Mouse (Mus musculus): Measurements from ENCODE around the gene Tmem178b.

Gene Tmem178b

GRCm38 (mm10) chr6:39917729-39918128, 44.7 kb downstream of the Tmem178b start:
- no peak for DNase-seq (ENCODE audit: low spot score in 2 of 2)

- DNase-seq (ENCODE audit: low spot score in 2 of 2), result no peak
Observed at GRCm38 (mm10) chr6:39919011-39919709, 46.1 kb downstream of the Tmem178b start.

- no peak for DNase-seq (ENCODE audit: low spot score in 2 of 2)
Observed at GRCm38 (mm10) chr6:39926442-39926841, 53.4 kb downstream of the Tmem178b start.

- no peak for DNase-seq (ENCODE audit: low spot score in 2 of 2)
Observed at GRCm38 (mm10) chr6:39936590-39936989, 63.5 kb downstream of the Tmem178b start.

DNA sequence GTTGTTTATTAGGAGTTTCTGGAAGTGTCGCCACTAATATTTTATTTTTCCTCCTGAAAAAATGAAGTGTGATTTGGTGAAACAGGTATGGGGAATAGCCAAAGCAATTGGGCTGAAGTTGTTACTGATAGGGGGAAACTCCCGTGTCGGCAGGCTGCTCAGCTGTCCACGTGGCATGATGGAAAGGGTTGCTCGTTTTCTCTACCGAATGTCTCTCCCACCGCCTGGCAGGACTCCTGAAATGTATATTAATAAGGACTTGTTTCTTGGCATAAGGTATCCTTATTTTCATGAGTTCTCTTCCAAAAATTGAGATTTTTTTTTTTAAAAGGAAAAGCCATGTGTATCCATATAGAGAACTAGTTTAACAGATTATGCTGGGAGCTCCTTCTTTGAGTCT, 67.8 kb downstream of the Tmem178b start:
- DNase-seq (ENCODE audit: low spot score in 2 of 2), result no peak

DNA sequence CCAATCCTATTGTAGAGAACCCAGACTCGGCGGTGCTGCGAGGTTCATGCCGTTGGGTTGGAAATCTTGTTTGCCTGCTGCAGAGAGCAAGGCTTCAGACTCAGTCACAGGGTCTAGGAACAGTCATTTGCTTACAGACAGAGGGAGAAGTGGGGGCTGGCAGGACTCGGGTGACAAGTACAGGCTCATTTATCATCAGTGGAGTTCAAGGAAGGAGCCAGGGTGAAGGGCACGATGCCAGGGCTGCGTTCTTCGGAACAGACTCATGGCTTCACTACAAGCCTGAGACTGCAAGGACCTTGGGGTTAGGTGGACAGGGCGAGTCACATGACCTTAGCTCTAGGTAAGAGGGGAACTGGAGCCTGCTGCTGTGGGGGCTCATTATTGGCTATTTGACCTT, 71.8 kb downstream of the Tmem178b start:
- DNase-seq (ENCODE audit: low spot score in 2 of 2), result no peak

DNA sequence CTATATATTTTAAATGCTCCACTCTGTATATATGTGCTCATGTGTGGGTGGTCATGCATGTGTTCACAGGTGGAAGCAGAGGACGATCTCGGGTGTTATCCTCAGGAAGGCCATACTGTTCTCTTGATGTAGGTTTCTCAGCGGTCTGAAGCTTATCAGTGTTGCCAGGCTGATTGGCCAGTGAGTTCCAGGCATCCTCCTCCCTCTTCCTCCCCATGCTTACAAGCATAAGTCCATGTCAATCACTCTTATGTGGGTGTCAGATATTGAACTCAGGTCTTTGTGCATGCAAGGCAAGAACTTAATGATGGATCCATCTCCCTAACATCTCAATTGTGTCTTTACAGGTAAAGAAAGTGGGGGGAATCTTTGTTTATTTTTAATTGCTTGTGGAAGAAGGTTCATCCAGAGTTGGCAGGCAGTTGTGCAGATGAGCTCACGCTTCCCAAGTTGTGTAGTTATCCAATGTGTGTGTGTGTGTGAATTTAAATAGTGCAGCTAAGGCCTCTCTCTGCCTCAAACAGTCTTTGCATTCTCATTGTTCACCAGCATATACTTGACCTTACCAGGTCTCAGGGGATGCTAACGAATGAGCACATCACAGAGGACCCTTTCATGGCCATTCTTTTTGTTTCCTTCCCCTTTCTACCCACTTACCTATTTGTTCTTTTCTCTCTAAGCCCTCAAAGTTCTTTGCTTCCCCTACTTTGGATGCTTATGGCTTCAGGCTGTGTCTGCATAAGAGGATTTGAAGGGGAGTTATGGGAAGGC, 72.8 kb downstream of the Tmem178b start:
- no peak for DNase-seq (ENCODE audit: low spot score in 2 of 2)

GRCm38 (mm10) chr6:39946601-39947000, 73.5 kb downstream of the Tmem178b start:
- DNase-seq (ENCODE audit: low spot score in 2 of 2), result no peak

DNA sequence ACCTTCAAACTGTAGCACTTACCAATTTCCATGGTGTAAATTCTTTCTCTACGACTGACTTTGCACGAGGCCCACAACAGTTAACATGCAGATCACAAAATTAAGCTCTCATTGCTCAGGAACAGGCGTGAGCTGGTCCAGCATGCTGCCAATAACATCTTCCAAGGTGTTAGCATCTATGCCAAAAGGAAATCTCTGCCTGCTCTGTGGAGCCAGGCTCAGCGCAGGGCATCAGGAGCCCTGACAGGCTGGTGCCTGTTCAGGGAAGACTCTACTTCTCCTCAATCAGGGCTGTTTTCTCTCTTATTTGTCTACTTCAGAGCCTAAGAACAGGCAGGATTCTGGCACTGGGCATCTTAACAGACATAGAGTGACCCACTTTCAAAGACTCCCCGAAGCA, 80.9 kb downstream of the Tmem178b start:
- no peak for DNase-seq (ENCODE audit: low spot score in 2 of 2)

- no peak for DNase-seq (ENCODE audit: low spot score in 2 of 2)
Observed at GRCm38 (mm10) chr6:39955211-39955610, 82.1 kb downstream of the Tmem178b start.

DNA sequence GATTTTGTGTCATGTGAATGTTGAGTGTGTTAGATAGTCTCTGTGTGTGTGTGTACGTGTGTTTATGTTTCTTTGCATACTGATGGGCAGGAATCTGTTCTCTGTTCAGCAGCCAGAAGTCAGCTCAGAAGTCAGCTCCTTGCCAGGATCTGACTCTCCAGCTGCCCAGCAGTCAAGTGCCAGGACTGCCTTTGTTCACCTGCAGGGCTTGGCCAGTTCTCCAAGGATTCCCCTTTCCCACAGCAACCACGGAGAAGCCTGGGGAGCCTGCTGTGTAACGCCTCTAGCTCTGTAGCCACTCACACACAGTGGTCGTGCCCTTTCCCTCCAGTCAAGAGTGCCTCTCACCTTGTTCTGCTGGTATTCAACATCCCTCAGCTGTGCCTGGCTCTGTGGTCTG, 91.5 kb downstream of the Tmem178b start:
- no peak for DNase-seq (ENCODE audit: low spot score in 2 of 2)

- no peak for DNase-seq (ENCODE audit: low spot score in 2 of 2)
Observed at GRCm38 (mm10) chr6:39970281-39970680, 97.2 kb downstream of the Tmem178b start.

GRCm38 (mm10) chr6:39978942-39979341, 105.9 kb downstream of the Tmem178b start:
- DNase-seq (ENCODE audit: low spot score in 2 of 2), result no peak

DNA sequence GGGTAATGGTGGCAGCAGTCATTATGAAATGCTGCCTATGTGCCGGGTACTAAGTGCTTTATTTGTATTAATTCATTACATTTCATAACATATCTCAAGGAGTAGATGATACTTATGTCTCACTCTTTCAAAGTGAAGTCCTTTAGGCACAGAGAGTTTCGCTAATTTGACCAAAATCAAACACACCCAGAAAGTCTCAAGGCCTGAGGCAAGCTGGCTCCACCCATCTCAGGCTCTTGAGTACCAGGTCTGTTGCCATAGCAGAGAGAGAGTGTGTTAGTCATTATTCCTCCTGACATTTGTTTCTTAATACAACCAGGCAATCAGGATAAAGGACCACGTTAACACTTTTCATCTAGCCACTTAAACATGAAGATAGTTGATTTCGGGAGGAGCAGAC, 117.7 kb downstream of the Tmem178b start:
- DNase-seq (ENCODE audit: low spot score in 2 of 2), result no peak

- no peak for DNase-seq (ENCODE audit: low spot score in 2 of 2)
Observed at GRCm38 (mm10) chr6:39991922-39992321, 118.9 kb downstream of the Tmem178b start.

DNA sequence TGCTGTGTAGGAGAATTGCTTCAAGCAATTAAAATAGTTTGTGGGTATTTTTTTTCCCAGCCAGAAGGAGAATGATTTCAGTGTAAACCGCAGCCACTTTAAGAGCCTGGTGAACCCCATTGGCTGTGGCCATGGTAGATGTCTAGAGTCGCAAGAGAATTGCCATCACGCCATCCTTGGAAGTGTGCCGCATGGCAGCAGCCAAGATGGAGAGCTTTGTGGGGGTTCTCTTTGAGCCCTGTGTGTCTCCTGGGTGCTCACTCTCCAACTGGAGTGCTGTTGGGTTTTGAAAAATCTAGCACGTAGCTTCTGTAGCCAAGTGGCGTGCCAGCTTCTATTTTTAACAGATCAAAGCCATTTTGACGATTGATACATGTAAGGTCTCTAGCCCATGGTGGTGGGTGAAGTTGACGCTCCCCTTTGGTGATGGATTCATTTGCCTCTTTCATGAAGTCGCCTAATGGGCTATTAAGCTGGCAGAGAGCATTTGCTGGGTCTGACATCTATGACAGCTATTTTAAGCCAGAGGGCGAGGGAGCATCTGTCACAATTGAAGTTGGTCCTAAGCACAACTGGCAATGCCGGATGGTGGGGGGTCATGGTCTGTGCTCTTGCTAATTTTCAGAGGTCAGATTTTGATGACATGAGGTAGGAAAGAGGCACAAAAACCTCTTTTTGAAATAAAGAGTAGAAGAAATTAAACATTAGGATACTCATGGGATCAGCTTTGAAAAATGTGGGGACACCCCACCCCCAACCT, 133.1 kb downstream of the Tmem178b start:
- no peak for DNase-seq (ENCODE audit: low spot score in 2 of 2)

DNA sequence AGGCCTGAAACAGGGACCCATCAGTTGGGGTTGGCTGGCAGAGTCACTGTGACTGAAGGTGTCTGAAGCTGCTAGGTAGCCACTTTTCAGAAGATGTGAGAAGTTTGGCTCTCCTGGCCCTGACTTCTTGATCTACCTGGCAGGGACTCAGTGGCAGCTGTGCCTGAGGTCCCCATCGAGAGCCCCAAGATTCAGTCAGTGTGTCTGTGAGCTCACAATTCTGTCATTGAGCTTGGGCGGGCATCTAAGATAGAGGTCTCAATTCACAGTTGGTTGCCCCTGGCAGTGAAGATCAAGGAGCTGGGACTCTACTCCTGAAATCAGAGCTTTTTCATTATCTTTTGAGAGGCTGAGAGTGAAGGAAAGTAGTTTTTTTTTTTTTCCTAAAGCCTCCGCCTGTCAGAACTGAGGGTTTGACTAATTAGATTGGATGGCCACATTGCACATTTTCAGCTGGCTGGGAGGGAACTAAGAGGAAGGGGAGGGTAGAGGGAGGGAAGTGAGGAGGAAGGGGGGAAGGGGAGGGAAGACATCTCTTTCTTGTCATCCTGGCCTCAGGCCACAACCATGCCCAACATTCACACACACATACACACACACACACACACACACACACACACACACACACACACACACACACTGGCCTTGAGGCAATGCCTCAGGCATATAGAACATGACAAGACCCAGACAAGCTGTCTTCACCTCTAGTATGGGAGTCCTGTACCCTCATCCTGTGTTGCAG, 135.3 kb downstream of the Tmem178b start:
- DNase-seq (ENCODE audit: low spot score in 2 of 2), result no peak

- DNase-seq (ENCODE audit: low spot score in 2 of 2), result no peak
Observed at GRCm38 (mm10) chr6:40009718-40010117, 136.6 kb downstream of the Tmem178b start.

DNA sequence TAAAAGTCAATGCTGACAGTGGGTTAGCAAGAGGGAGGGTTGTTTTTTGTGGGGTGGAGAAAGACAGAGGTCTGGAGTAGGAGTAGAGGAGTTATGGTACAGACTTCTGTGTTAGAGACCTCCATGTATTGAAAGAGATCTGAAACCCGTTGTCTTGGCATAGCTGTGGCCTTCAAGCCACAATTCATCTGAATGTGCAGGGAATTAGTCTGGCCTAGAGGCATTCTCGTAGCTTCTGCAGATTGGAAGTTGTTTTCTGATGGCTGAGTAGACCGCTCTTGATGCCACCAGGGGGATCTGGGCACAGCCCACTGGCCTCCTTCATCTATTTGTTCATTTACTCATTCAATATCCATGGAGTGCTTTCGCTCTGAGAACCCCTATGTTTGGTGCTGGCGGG, 138.0 kb downstream of the Tmem178b start:
- DNase-seq (ENCODE audit: low spot score in 2 of 2), result no peak

DNA sequence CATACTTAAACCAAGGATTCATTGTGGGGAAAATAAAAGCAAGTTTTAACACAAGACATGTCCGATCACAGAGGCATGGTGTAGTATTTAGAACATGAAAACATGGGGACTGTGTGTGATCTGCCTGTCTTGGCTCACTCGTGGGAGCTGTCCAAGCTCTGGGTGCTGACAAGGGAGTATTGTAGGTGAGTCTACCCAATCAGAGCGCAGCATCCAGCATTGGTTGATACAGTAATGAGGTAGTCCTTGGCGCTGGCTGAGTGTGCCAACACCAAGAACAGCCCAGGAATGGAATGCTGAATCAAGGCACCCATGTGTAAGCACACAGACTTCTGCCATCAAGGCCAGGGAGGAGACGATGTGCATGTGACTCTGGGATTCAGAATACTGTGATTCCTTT, 138.5 kb downstream of the Tmem178b start:
- no peak for DNase-seq (ENCODE audit: low spot score in 2 of 2)

- no peak for DNase-seq (ENCODE audit: low spot score in 2 of 2)
Observed at GRCm38 (mm10) chr6:40013407-40013806, 140.3 kb downstream of the Tmem178b start.

GRCm38 (mm10) chr6:40015185-40015584, 142.1 kb downstream of the Tmem178b start:
- no peak for DNase-seq (ENCODE audit: low spot score in 2 of 2)

All from spleen, postnatal 10 days (tissue).